Mouse (Mus musculus) heart, postnatal 10 days (tissue): ENCODE results near the gene Vmn1r127. TPM values are rescaled to one million over a fixed set of nuclear protein-coding genes. Genes with fewer than 3 reads are reported as not detected.
"Not testable (repeated sequence)": the region's sequence is repeated elsewhere in the genome, so short reads cannot be mapped to it uniquely, and the experiment has no call there.

Source experiments
- DNase-seq, 2 experiments: peaks; one replicate each; pipeline ENCODE4 v3.0.0; 2021
- intact Hi-C: fragments of 180-260 bp; cut with DNase I; formaldehyde crosslinking; loops from one replicate; pipeline ENCODE4 v1.15.1; 2025
- total RNA-seq, 2 experiments: library from RNA; stranded (reverse); gene quantifications; 2 replicates each; pipeline ENCODE4 v1.2.3; 2021

Vmn1r127 gene
- total RNA-seq, result not detected

DNA sequence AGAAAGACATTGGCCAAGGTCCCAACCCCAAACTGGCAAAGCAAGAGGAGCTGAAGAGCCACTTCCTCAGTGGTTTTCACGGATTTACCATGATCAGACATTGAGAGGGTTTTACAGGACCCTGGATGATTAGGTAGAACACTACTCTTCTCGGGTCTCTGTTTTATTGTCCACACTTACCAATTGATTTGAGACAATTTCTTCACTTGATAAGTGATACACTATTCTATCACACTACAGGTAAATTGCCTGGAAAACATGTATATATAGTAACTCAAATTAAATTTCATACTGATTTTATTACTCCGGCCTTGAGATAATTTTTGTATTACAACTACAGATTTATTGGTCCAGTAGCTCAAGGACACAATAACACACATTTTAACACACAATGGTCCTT lies at the start of gene Vmn1r127:
Gene Vmn1r127 (minus strand): TSS at position 101 of the 400 bp plus-strand sequence.
- DNase-seq, intact Hi-C loops: not testable (repeated sequence)

DNA sequence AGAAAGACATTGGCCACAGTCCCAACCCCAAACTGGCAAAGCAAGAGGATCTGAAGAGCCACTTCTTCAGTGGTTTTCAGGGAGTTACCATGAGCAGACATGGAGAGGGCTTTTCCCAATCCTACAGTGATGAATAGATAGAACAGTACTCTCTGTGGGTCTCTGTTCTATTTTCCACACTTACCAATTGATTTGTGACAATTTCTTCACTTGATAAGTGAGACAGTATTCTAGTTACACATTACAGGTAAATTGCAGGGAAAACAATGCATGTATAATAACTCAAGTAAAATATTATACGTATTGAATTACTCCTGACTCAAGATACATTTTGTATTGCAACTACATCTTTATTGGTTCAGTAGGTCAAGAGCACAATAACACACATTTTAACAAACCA lies 41.5 kb upstream of the Vmn1r127 start, which contains the start of gene Vmn1r129:
Gene Vmn1r129 (minus strand): TSS at position 101 of the 400 bp plus-strand sequence.
- intact Hi-C loops, DNase-seq: not testable (repeated sequence)

DNA sequence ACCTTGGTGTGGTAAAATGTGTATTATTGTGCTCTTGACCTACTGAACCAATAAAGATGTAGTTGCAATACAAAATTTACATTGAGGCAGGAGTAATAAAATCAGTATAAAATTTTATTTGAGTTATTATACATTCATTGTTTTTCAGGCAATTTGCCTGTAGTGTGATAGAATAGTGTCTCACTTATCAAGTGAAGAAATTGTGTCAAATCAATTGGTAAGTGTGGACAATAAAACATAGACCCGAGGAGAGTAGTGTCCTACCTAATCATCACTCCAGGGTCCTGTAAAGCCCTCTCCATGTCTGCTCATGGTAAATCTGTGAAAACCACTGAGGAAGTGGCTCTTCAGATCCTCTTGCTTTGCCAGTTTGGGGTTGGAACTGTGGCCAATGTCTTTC lies 29.4 kb upstream of the Vmn1r127 start, which contains the start of gene Vmn1r128:
Gene Vmn1r128 (plus strand): TSS at position 301 of the 400 bp plus-strand sequence.
- intact Hi-C loops, DNase-seq: not testable (repeated sequence)

DNA sequence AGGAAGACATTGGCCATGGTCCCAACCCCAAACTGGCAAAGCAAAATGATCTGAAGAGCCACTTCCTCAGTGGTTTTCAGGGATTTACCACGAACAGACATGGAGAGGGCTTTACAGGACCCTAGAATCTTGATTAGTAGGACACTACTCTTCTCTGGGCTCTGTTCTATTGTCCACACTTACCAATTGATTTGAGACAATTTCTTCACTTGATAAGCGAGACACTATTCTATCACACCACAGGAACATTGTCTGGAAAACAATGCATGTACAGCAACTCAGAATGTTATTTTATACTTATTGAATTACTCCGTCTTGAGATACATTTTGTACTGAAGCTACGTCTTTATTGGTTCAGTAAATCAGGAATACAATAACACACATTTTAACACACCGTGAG lies 18.3 kb downstream of the Vmn1r127 start, which contains the start of gene Vmn1r126:
Gene Vmn1r126 (minus strand): TSS at position 101 of the 400 bp plus-strand sequence.
- DNase-seq, intact Hi-C loops: not testable (repeated sequence)

DNA sequence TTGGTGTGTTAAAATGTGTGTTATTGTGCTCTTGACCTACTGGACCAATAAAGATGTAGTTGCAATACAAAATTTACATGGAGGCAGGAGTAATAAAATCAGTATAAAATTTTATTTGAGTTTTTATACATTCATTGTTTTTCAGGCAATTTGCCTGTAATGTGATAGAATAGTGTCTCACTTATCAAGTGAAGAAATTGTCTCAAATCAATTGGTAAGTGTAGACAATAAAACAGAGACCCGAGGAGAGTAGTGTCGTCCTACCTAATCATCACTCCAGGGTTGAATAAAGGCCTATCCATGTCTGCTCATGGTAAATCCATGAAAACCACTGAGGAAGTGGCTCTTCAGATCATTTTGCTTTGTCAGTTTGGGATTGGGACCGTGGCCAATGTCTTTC lies 47.8 kb downstream of the Vmn1r127 start, which contains the start of gene Vmn1r125:
Gene Vmn1r125 (plus strand): TSS at position 301 of the 400 bp plus-strand sequence.
- intact Hi-C loops, DNase-seq: not testable (repeated sequence)

Other genes with a start within 250 kb of the Vmn1r127 start
- gene Vmn1r121, start 221.3 kb downstream of the Vmn1r127 start, total RNA-seq, result not detected
- gene Vmn1r122, start 185.7 kb downstream of the Vmn1r127 start, total RNA-seq, result not detected
- gene Vmn1r123, start 157.7 kb downstream of the Vmn1r127 start, total RNA-seq, result not detected
- gene Gm5157, start 129.4 kb downstream of the Vmn1r127 start, total RNA-seq, result not detected
- gene Vmn1r124, start 59.2 kb downstream of the Vmn1r127 start, total RNA-seq, result not detected
- not detected for gene Vmn1r125, start 47.7 kb downstream of the Vmn1r127 start, total RNA-seq
- not detected for gene Vmn1r126, start 18.4 kb downstream of the Vmn1r127 start, total RNA-seq
- gene Vmn1r128, start 29.5 kb upstream of the Vmn1r127 start, total RNA-seq, result not detected
- not detected for gene Vmn1r129, start 41.4 kb upstream of the Vmn1r127 start, total RNA-seq
- gene Gm6882, start 112.9 kb upstream of the Vmn1r127 start, total RNA-seq, result not detected
- gene Vmn1r130, start 191.9 kb upstream of the Vmn1r127 start, total RNA-seq, result not detected
- not detected for gene Vmn1r131, start 226.2 kb upstream of the Vmn1r127 start, total RNA-seq